Mouse (Mus musculus) midbrain, embryonic 13.5 days (tissue): ENCODE results near the gene Gm28047. TPM values are rescaled to one million over a fixed set of nuclear protein-coding genes. Genes with fewer than 3 reads are reported as not detected.

Experiments used
- ATAC-seq: fragments of 200-750 bp; cut with Nextera tagmentation; 2 replicates; pipeline ENCODE4 v1.8.0; 2017; ENCODE audit warnings: mild to moderate bottlenecking, moderate TSS enrichment, moderate library complexity
- H3K27ac ChIP-seq: fragments of 300-500 bp; sonication (generic); 2 replicates; pipeline ENCODE4 v1.5.1; 2015; ENCODE audit warnings: inconsistent platforms, mild to moderate bottlenecking, moderate library complexity
- H3K27me3 ChIP-seq: fragments of 300-500 bp; sonication (generic); 2 replicates; pipeline ENCODE4 v1.6.1; 2015; ENCODE audit warnings: mild to moderate bottlenecking, inconsistent platforms
- H3K36me3 ChIP-seq: fragments of 300-500 bp; sonication (generic); 2 replicates; pipeline ENCODE4 v1.6.1; 2015; ENCODE audit warnings: mild to moderate bottlenecking, inconsistent platforms
- H3K4me1 ChIP-seq: fragments of 300-500 bp; sonication (generic); replicated peaks from 2 replicates; pipeline ENCODE4 v1.6.1; 2015; ENCODE audit warnings: inconsistent platforms
- H3K4me2 ChIP-seq: fragments of 300-500 bp; sonication (generic); replicated peaks from 2 replicates; pipeline ENCODE4 v1.6.1; 2015; ENCODE audit warnings: moderate library complexity, mild to moderate bottlenecking, inconsistent platforms
- H3K4me3 ChIP-seq: fragments of 300-500 bp; sonication (generic); replicated peaks from 2 replicates; pipeline ENCODE4 v1.5.1; 2015; ENCODE audit warnings: mild to moderate bottlenecking, inconsistent platforms
- H3K9ac ChIP-seq: fragments of 300-500 bp; sonication (generic); replicated peaks from 2 replicates; pipeline ENCODE4 v1.6.1; 2015; ENCODE audit warnings: mild to moderate bottlenecking, inconsistent platforms
- H3K9me3 ChIP-seq: fragments of 300-500 bp; sonication (generic); 2 replicates; pipeline ENCODE4 v1.6.1; 2016; ENCODE audit warnings: mild to moderate bottlenecking, inconsistent platforms
- WGBS: fragments of 180-500 bp; shearing (Covaris S2); methylation state at CpG from one replicate; pipeline ENCODE4 v1.1.7; 2015; 5-methylcytosine and 5-hydroxymethylcytosine counted together
- polyA plus RNA-seq: library from polyadenylated mRNA; unstranded; fragments of >200 nt; fragmentation: Nextera tagmentation; extraction: Ambion mirVana; gene quantifications from 2 replicates; pipeline ENCODE4 v1.2.1, GENCODE M21; 2015

The Gm28047 gene
- polyA plus RNA-seq, 1 experiment from 2014 or later = not detected

- Histone ChIP-seq H3K27me3 (no peaks in the 10 kb centered on the region), H3K9ac (peak overlapping the region; percentile 84), H3K4me1 (peaks cover 37% of the 10 kb centered on the region), H3K4me2 (peak overlapping the region; percentile 79), H3K4me3 (peak overlapping the region; percentile 69), H3K9me3 (no peaks in the 10 kb centered on the region), H3K27ac (peak overlapping the region; percentile 99), H3K36me3 (peaks cover 37% of the 10 kb centered on the region)
- WGBS = 72% methylated on average over 17 of the region's 17 CpGs
- ATAC-seq = no peak
Observed at GRCm38 (mm10) chr15:102519211-102520141, 105.4 kb downstream of the Gm28047 start.

DNA sequence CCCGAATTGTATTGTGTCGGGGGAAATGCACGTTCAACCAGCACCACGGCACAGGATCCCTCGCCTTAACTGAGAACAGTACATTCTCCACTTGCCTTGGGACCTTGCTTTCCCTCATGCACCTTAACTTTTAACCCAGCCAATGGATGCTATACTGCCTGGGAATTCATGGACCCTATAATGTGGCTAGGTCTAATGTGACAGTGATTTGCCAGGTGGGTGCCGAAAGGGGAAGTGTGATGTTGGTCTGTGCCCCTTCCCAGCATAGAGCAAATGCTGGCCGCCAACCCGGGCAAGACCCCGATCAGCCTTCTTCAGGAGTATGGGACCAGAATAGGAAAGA is 106.0 kb downstream of the Gm28047 start:
- WGBS = 16% methylated on average over 9 of the region's 9 CpGs
- H3K36me3 ChIP-seq = peaks cover 30% of the 10 kb centered on the region
- peak overlapping the region; percentile 69 for H3K4me3 ChIP-seq

DNA sequence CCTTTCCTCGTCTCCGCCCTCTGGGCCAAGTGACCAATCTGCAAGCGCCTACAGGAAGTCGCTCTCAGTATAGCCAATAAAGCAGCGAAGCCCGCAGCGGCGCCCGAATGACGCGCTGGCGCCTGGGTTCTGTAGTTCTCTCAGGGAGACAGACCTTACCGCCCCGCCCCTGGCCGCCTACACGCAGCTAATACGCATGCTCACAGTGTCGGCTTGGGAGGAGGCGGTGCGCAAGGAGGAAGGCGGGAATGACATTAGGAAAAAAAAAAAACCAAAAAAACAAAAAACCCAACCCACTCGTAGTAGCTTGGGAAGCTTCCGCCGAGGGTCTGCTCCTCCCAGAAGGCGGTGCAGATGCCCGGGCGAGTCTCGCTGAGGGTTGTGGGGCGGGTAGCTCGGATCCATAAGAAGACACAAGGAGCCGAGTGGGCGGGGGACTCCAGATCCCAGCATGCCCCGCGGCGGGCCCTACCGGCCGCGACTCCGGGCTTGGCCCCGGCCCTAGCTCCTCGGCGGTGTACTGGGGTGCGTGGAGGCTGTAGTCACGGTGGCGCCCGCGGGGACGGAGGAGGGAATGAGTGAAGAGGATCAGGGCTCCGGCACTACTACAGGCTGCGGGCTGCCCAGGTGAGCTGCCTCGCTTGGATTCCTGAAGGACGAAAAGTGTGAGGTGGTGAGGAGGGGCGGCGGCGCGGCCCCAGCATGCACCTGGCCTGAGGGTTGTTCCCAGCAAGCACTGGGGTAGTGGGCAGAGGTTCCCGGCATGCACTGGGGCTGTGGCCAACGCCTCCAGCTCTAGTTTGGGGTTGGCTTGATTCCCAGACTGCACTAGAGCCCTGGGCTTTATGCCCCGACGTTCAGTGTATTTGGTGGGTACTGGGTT is 106.7 kb downstream of the Gm28047 start, which contains the start of gene Tarbp2:
Tarbp2 (plus strand) TSS at position 217 of the 883 bp plus-strand sequence.
- H3K9ac ChIP-seq = peak within 1 kb of the TSS; percentile 87
- H3K36me3 ChIP-seq = peaks cover 26% of the 10 kb centered on the region
- under 1% methylated on average over 60 of the region's 60 CpGs for WGBS
- peak; percentile 92 for ATAC-seq
- H3K9me3 ChIP-seq = no peaks in the 10 kb centered on the region
- H3K4me2 ChIP-seq = peak within 1 kb of the TSS; percentile 79
- H3K27ac ChIP-seq = peak within 1 kb of the TSS; percentile 99
- peak within 1 kb of the TSS; percentile 69 for H3K4me3 ChIP-seq
- no peaks in the 10 kb centered on the region for H3K27me3 ChIP-seq
- H3K4me1 ChIP-seq = peaks cover 50% of the 10 kb centered on the region

More for the DNA sequence above, 106.0 kb downstream of the Gm28047 start:
- Histone ChIP-seq H3K9me3 (no peaks in the 10 kb centered on the region), H3K27ac (peak overlapping the region; percentile 99), H3K27me3 (no peaks in the 10 kb centered on the region), H3K9ac (peak overlapping the region; percentile 84), H3K4me1 (peaks cover 44% of the 10 kb centered on the region), H3K4me2 (peak overlapping the region; percentile 79)
- peak; percentile 5 for ATAC-seq

- Histone ChIP-seq H3K9ac (peak overlapping the region; percentile 87), H3K9me3 (no peaks in the 10 kb centered on the region), H3K27ac (peak overlapping the region; percentile 99), H3K36me3 (peaks cover 21% of the 10 kb centered on the region), H3K4me2 (peak overlapping the region; percentile 79), H3K4me3 (peak overlapping the region; percentile 69), H3K27me3 (no peaks in the 10 kb centered on the region), H3K4me1 (peaks cover 56% of the 10 kb centered on the region)
- under 1% methylated on average over 10 of the region's 10 CpGs for WGBS
- no peak for ATAC-seq
Observed at GRCm38 (mm10) chr15:102517631-102517975, 107.3 kb downstream of the Gm28047 start.

GRCm38 (mm10) chr15:102516728-102517404 is 108.0 kb downstream of the Gm28047 start, which contains the start of gene Map3k12:
Map3k12 (minus strand) TSS chr15:102517064.
- H3K36me3 ChIP-seq = peaks cover 14% of the 10 kb centered on the region
- peak; percentile 21 for ATAC-seq
- peak within 1 kb of the TSS; percentile 69 for H3K4me3 ChIP-seq
- H3K27me3 ChIP-seq = no peaks in the 10 kb centered on the region
- H3K27ac ChIP-seq = peak within 1 kb of the TSS; percentile 99
- H3K9ac ChIP-seq = peak within 1 kb of the TSS; percentile 87
- peak within 1 kb of the TSS; percentile 79 for H3K4me2 ChIP-seq
- H3K9me3 ChIP-seq = no peaks in the 10 kb centered on the region
- 0% methylated on average over 43 of the region's 43 CpGs for WGBS
- peaks cover 63% of the 10 kb centered on the region for H3K4me1 ChIP-seq

GRCm38 (mm10) chr15:102516293-102516692 is 108.6 kb downstream of the Gm28047 start:
- H3K4me1 ChIP-seq = peaks cover 69% of the 10 kb centered on the region

DNA sequence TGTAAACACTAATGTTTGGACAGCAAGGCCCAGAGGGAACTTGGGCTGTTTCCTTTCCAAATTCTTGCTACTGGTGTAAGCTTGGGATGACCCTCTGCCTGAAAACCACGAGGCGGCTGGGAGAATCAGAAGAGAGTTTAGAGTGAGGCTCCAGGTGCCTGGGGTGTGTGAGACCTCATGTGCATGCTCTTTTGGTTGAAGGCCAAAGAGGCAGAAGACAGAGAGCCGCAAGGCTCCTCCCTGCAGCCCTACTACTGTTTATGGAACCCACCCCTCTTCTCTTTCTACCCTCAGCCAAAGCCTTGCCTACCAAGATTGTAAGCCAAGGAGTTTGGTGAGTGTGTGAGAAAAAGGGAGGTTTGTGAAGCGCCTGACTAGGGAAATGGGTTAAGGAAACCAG is 109.1 kb downstream of the Gm28047 start:
- no peaks in the 10 kb centered on the region for H3K27me3 ChIP-seq
- no peaks in the 10 kb centered on the region for H3K9me3 ChIP-seq
- H3K9ac ChIP-seq = peak overlapping the region; percentile 87
- peak overlapping the region; percentile 99 for H3K27ac ChIP-seq
- no peak for ATAC-seq
- 49% methylated on average over 4 of the region's 4 CpGs for WGBS
- H3K4me1 ChIP-seq = peaks cover 74% of the 10 kb centered on the region
- peaks cover 3% of the 10 kb centered on the region for H3K36me3 ChIP-seq
- H3K4me2 ChIP-seq = peak overlapping the region; percentile 79
- peak overlapping the region; percentile 69 for H3K4me3 ChIP-seq

More at GRCm38 (mm10) chr15:102516293-102516692, 108.6 kb downstream of the Gm28047 start:
- Histone ChIP-seq H3K9ac (peak overlapping the region; percentile 87), H3K4me2 (peak overlapping the region; percentile 79), H3K36me3 (peaks cover 8% of the 10 kb centered on the region), H3K9me3 (no peaks in the 10 kb centered on the region), H3K27ac (peak overlapping the region; percentile 99), H3K27me3 (no peaks in the 10 kb centered on the region), H3K4me3 (peak overlapping the region; percentile 69)
- under 1% methylated on average over 12 of the region's 12 CpGs for WGBS
- no peak for ATAC-seq

DNA sequence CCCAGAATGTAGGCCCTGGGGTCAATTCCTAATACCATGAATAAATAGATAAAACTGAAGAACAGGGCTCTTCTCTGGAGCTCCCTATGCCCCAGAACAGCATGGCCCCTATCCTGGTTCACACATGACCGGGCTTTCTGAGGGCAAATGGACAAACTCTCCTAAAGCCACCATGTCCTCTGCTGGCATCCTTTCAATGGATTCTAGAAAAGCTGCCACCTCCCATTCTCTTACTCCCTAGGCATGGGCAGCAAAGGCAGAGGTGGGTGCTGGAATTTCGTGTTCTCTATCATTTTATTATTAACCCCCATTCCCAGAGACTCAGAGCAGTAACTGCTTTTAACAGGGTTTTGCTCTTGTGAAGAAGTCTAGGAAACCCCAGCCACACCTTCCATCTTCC is 109.6 kb downstream of the Gm28047 start:
- H3K27me3 ChIP-seq = no peaks in the 10 kb centered on the region
- H3K36me3 ChIP-seq = no peaks in the 10 kb centered on the region
- peak overlapping the region; percentile 87; the same call in 1 of the 2 replicates for H3K9ac ChIP-seq
- H3K4me3 ChIP-seq = peak overlapping the region; percentile 69
- ATAC-seq = no peak
- H3K9me3 ChIP-seq = no peaks in the 10 kb centered on the region
- H3K4me1 ChIP-seq = peaks cover 75% of the 10 kb centered on the region
- no peak overlapping the region; the same call in 1 of the 2 replicates for H3K27ac ChIP-seq
- H3K4me2 ChIP-seq = peak overlapping the region; percentile 79
- WGBS = 90% methylated on average over 2 of the region's 2 CpGs

GRCm38 (mm10) chr15:102513004-102513403 is 111.9 kb downstream of the Gm28047 start:
- Histone ChIP-seq H3K9me3 (no peaks in the 10 kb centered on the region), H3K36me3 (peaks cover 4% of the 10 kb centered on the region; the same call in 1 of the 2 replicates), H3K4me3 (no peak overlapping the region), H3K27ac (peak overlapping the region; percentile 91), H3K9ac (peak overlapping the region; percentile 69; the same call in 1 of the 2 replicates), H3K4me2 (peak overlapping the region; percentile 75; the same call in 1 of the 2 replicates), H3K4me1 (peaks cover 84% of the 10 kb centered on the region), H3K27me3 (no peaks in the 10 kb centered on the region)
- no peak for ATAC-seq
- 87% methylated on average over 3 of the region's 3 CpGs for WGBS

GRCm38 (mm10) chr15:102512471-102512870 is 112.4 kb downstream of the Gm28047 start:
- Histone ChIP-seq H3K27me3 (no peaks in the 10 kb centered on the region), H3K4me1 (peaks cover 83% of the 10 kb centered on the region), H3K9ac (peak overlapping the region; percentile 69), H3K36me3 (peaks cover 7% of the 10 kb centered on the region), H3K4me3 (peak overlapping the region; percentile 58; the same call in 1 of the 2 replicates), H3K9me3 (no peaks in the 10 kb centered on the region), H3K27ac (peak overlapping the region; percentile 91), H3K4me2 (peak overlapping the region; percentile 75)
- ATAC-seq = no peak

DNA sequence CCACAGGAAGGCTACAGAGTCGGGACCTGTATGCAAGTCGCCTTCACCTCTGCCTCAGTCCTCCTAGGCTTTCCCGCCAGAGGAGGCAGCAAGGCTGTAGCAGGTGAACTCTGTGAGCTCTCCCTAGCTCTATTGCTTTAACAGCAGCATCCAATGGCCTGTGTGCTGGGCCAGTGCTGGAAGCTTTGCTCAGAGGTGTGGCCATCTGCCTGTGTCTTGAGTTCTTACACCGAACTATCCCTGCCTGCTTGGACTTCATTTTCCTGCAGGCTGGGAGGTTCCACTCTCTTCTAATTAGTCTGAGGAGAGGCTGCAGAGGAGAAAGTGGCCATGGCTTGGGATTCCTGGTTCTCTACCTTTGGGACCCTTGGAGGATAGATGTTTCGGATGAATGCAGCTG is 112.9 kb downstream of the Gm28047 start:
- Histone ChIP-seq H3K9me3 (no peaks in the 10 kb centered on the region), H3K4me3 (peak overlapping the region; percentile 58), H3K9ac (peak overlapping the region; percentile 69), H3K4me2 (peak overlapping the region; percentile 75), H3K27me3 (no peaks in the 10 kb centered on the region), H3K4me1 (peaks cover 79% of the 10 kb centered on the region), H3K27ac (peak overlapping the region; percentile 91), H3K36me3 (peaks cover 9% of the 10 kb centered on the region)
- no peak for ATAC-seq
- 18% methylated on average over 5 of the region's 5 CpGs for WGBS
